Mouse (Mus musculus) limb, embryonic 11.5 days (tissue): ENCODE results near the gene BC055324. TPM values are rescaled to one million over a fixed set of nuclear protein-coding genes. Genes with fewer than 3 reads are reported as not detected.

Experiments used
- ATAC-seq: fragments of 200-750 bp; cut with Nextera tagmentation; 2 replicates; pipeline ENCODE4 v1.8.0; 2017; ENCODE audit warnings: low read depth; ENCODE audit not compliant: insufficient number of reproducible peaks, low FRiP score, low TSS enrichment
- DNase-seq: peaks from one replicate; pipeline ENCODE4 v3.0.0-alpha.2; 2015; ENCODE audit warnings: low spot score
- H3K27ac ChIP-seq: fragments of 300-500 bp; sonication (generic); replicated peaks from 2 replicates; pipeline ENCODE4 v1.5.1; 2014; ENCODE audit warnings: low read depth, mild to moderate bottlenecking, low read length
- H3K27me3 ChIP-seq: fragments of 300-500 bp; sonication (generic); 2 replicates; pipeline ENCODE4 v1.6.1; 2014; ENCODE audit warnings: mild to moderate bottlenecking, low read length, mixed read lengths; ENCODE audit not compliant: control insufficient read depth, insufficient read depth
- H3K36me3 ChIP-seq: fragments of 300-500 bp; sonication (generic); 2 replicates; pipeline ENCODE4 v1.6.1; 2014; ENCODE audit warnings: mild to moderate bottlenecking, low read length, moderate library complexity, mixed read lengths; ENCODE audit not compliant: control insufficient read depth, insufficient read depth
- H3K4me1 ChIP-seq: fragments of 300-500 bp; sonication (generic); 2 replicates; pipeline ENCODE4 v1.6.1; 2014; ENCODE audit warnings: low read length, mixed read lengths; ENCODE audit not compliant: control insufficient read depth, insufficient read depth
- H3K4me2 ChIP-seq: fragments of 300-500 bp; sonication (generic); 2 replicates; pipeline ENCODE4 v1.6.1; 2014; ENCODE audit warnings: low read depth, mild to moderate bottlenecking, moderate library complexity; ENCODE audit not compliant: severe bottlenecking
- H3K4me3 ChIP-seq: fragments of 300-500 bp; sonication (generic); 2 replicates; pipeline ENCODE4 v1.5.1; 2014; ENCODE audit warnings: low read depth, low read length
- H3K9ac ChIP-seq: fragments of 300-500 bp; sonication (generic); 2 replicates; pipeline ENCODE4 v1.6.1; 2014; ENCODE audit warnings: mild to moderate bottlenecking, low read length
- H3K9me3 ChIP-seq: fragments of 300-500 bp; sonication (generic); 2 replicates; pipeline ENCODE4 v1.6.1; 2016; ENCODE audit warnings: low read length; ENCODE audit not compliant: control insufficient read depth
- WGBS: fragments of 180-500 bp; shearing (Covaris S2); extraction: QIAGEN DNeasy Blood & Tissue Kit; methylation state at CpG from one replicate; pipeline ENCODE4 v1.1.7; 2014; 5-methylcytosine and 5-hydroxymethylcytosine counted together
- polyA plus RNA-seq: library from polyadenylated mRNA; unstranded; fragments of >200 nt; fragmentation: Nextera tagmentation; extraction: Ambion mirVana; gene quantifications from 2 replicates; pipeline ENCODE4 v1.2.1, GENCODE M21; 2014

The BC055324 gene
- polyA plus RNA-seq, 1 experiment from 2014 or later, result 45.2 TPM

GRCm38 (mm10) chr1:164018221-164018896 is 23.8 kb upstream of the BC055324 start:
- no peak overlapping the region for H3K4me2 ChIP-seq
- H3K9me3 ChIP-seq, result no peaks in the 10 kb centered on the region
- 89% methylated on average over 16 of the region's 16 CpGs for WGBS
- no peak for DNase-seq
- H3K27me3 ChIP-seq, result no peaks in the 10 kb centered on the region
- no peak overlapping the region for H3K4me3 ChIP-seq
- H3K9ac ChIP-seq, result no peak overlapping the region
- H3K27ac ChIP-seq, result no peak overlapping the region
- no peaks in the 10 kb centered on the region for H3K4me1 ChIP-seq
- no peak for ATAC-seq
- no peaks in the 10 kb centered on the region for H3K36me3 ChIP-seq

- Histone ChIP-seq H3K9me3 (no peaks in the 10 kb centered on the region), H3K36me3 (no peaks in the 10 kb centered on the region), H3K4me3 (no peak overlapping the region), H3K27ac (no peak overlapping the region), H3K9ac (no peak overlapping the region), H3K27me3 (no peaks in the 10 kb centered on the region), H3K4me1 (no peaks in the 10 kb centered on the region), H3K4me2 (no peak overlapping the region)
- ATAC-seq (no peak), DNase-seq (no peak)
- WGBS, result 70% methylated on average over 1 of the region's 1 CpGs
Observed at GRCm38 (mm10) chr1:164014616-164015015, 20.0 kb upstream of the BC055324 start.

GRCm38 (mm10) chr1:164009235-164009634 is 14.6 kb upstream of the BC055324 start:
- Histone ChIP-seq H3K27me3 (no peaks in the 10 kb centered on the region), H3K36me3 (no peaks in the 10 kb centered on the region), H3K4me2 (no peak overlapping the region), H3K4me1 (no peaks in the 10 kb centered on the region), H3K27ac (no peak overlapping the region), H3K9me3 (no peaks in the 10 kb centered on the region), H3K4me3 (no peak overlapping the region), H3K9ac (no peak overlapping the region)
- DNase-seq (peak; percentile 25), ATAC-seq (no peak)
- WGBS, result 50% methylated on average over 2 of the region's 2 CpGs

GRCm38 (mm10) chr1:164004311-164004710 is 9.7 kb upstream of the BC055324 start:
- Histone ChIP-seq H3K4me3 (no peak overlapping the region), H3K4me2 (no peak overlapping the region), H3K27ac (no peak overlapping the region), H3K36me3 (no peaks in the 10 kb centered on the region), H3K27me3 (no peaks in the 10 kb centered on the region), H3K9me3 (no peaks in the 10 kb centered on the region), H3K4me1 (no peaks in the 10 kb centered on the region), H3K9ac (no peak overlapping the region)
- ATAC-seq (no peak), DNase-seq (no peak)
- WGBS, result 80% methylated on average over 3 of the region's 3 CpGs

- ATAC-seq (no peak), DNase-seq (no peak)
- H3K9ac ChIP-seq, result no peak overlapping the region
- H3K4me1 ChIP-seq, result no peaks in the 10 kb centered on the region
- H3K36me3 ChIP-seq, result no peaks in the 10 kb centered on the region
- no peaks in the 10 kb centered on the region for H3K9me3 ChIP-seq
- no peak overlapping the region for H3K27ac ChIP-seq
- 76% methylated on average over 6 of the region's 6 CpGs for WGBS
- H3K4me2 ChIP-seq, result no peak overlapping the region
- H3K4me3 ChIP-seq, result no peak overlapping the region
- no peaks in the 10 kb centered on the region for H3K27me3 ChIP-seq
Observed at GRCm38 (mm10) chr1:164001831-164002452, 7.3 kb upstream of the BC055324 start.

- no peak overlapping the region for H3K27ac ChIP-seq
Observed at GRCm38 (mm10) chr1:163995609-163995913, 965 bp upstream of the BC055324 start.

GRCm38 (mm10) chr1:163994173-163994720 is 349 bp downstream of the BC055324 start:
- ATAC-seq, result peak; percentile 7; the same call in 1 of the 2 replicates
- Histone ChIP-seq H3K4me2 (peak overlapping the region; percentile 41), H3K4me1 (0 out of 2 replicates have a peak, but pooled peaks cover 3% of the 10 kb centered on the region), H3K27me3 (no peaks in the 10 kb centered on the region), H3K36me3 (no peaks in the 10 kb centered on the region), H3K9me3 (no peaks in the 10 kb centered on the region), H3K4me3 (peak overlapping the region; percentile 77), H3K9ac (peak overlapping the region; percentile 77), H3K27ac (no peak overlapping the region)
- 1% methylated on average over 38 of the region's 38 CpGs for WGBS
- no peak for DNase-seq

More at GRCm38 (mm10) chr1:163995609-163995913, 965 bp upstream of the BC055324 start:
- no peaks in the 10 kb centered on the region for H3K36me3 ChIP-seq
- DNase-seq, result no peak
- 0 out of 2 replicates have a peak overlapping the region, but pooled peaks have one; percentile 77 for H3K9ac ChIP-seq
- H3K4me1 ChIP-seq, result 0 out of 2 replicates have a peak, but pooled peaks cover 3% of the 10 kb centered on the region
- ATAC-seq, result no peak
- H3K4me3 ChIP-seq, result no peak overlapping the region
- H3K9me3 ChIP-seq, result no peaks in the 10 kb centered on the region
- H3K27me3 ChIP-seq, result no peaks in the 10 kb centered on the region
- H3K4me2 ChIP-seq, result peak overlapping the region; percentile 55; the same call in 1 of the 2 replicates
- WGBS, result 86% methylated on average over 1 of the region's 2 CpGs

GRCm38 (mm10) chr1:163992371-163992770 is 2.2 kb downstream of the BC055324 start:
- no peak for ATAC-seq
- H3K4me1 ChIP-seq, result 0 out of 2 replicates have a peak, but pooled peaks cover 3% of the 10 kb centered on the region

More at GRCm38 (mm10) chr1:163992371-163992770, 2.2 kb downstream of the BC055324 start:
- no peak overlapping the region for H3K27ac ChIP-seq
- WGBS, result 91% methylated on average over 4 of the region's 4 CpGs
- no peaks in the 10 kb centered on the region for H3K9me3 ChIP-seq
- H3K9ac ChIP-seq, result no peak overlapping the region
- no peak for DNase-seq
- no peak overlapping the region for H3K4me3 ChIP-seq
- H3K27me3 ChIP-seq, result no peaks in the 10 kb centered on the region
- no peaks in the 10 kb centered on the region for H3K36me3 ChIP-seq
- H3K4me2 ChIP-seq, result no peak overlapping the region
